Mouse (Mus musculus): Measurements from ENCODE around the gene Arhgap27.

DNA sequence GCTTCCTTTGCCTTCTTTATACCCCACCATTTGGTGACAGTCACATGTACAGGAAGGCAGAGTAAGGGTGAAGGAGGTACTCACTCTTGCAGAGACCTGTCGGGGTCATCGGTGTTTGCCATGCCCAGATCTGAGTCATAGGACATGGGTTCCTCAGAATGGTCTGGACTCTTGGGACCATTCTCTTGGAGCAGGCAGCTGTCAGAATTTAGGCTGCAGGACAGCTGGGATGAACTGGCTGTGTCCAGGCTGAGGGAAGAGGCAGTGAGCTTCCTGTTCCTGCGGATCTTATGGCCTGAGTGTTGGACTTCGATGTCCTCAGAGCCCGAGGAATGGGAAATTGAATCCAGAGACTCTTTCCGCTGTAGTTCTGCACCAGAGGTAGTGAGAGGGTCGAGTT, 31.1 kb upstream of the Arhgap27 start:
- TF ChIP-seq POLR2A (IDR thresholded peaks at IDR 0.05; ENCODE audit: low read depth, low read length), result no peak
- TF ChIP-seq CTCF (conservative IDR thresholded peaks at IDR 0.05; ENCODE audit: insufficient read depth, insufficient read length, low read depth, low read length), result no peak

Measured in kidney, adult 2 months (tissue).